Mouse (Mus musculus): ENCODE measurements around the gene Ces1a.

Ces1a gene

DNA sequence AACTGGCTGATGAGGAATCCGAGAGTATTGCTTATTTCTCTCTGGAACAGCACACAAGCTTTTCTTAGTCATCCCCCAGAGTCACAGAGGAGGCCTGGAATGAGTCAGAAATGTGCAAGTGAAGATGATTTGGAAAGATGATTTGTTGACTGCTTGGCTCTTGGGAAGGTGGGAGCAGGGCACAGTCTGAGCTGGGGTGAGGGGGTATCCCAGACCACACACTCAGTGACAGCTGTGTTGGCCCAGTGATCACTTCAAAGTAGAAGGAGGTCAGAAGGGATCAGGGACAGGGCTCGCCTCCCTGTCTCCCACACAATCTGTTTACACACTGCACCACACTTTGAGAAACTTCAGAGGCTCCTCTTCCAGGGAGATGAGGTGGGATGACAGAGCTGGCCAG, 63.6 kb downstream of the Ces1a start:
- no peak for DNase-seq

GRCm38 (mm10) chr8:92982491-92982890, 65.5 kb downstream of the Ces1a start:
- DNase-seq, result no peak

DNA sequence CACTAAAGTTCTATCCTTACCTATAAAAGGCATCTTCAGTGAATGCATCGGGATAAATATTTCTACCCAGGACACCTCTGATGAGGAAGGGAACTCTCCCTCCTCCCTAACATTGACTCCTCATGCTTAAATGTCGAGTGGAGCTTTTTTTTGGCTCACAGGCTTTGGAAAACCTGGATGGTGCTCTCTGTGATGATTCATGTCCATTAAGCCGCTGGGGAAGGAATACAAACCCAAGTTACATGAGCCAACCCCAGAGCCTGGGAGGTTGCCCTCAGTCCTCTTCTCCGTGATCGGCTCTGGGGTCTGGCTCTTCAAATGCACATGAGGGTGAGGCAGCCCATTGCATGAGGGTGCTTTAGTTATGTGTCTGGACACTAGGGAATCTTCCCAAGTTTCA, 71.3 kb downstream of the Ces1a start:
- DNase-seq, result no peak

GRCm38 (mm10) chr8:92972949-92973348, 75.0 kb downstream of the Ces1a start:
- DNase-seq, result no peak

Measured in right cerebral cortex, adult 18-20 months (tissue).